ENCODE assay signal across 8 mouse cellular contexts in the genomic region with DNA sequence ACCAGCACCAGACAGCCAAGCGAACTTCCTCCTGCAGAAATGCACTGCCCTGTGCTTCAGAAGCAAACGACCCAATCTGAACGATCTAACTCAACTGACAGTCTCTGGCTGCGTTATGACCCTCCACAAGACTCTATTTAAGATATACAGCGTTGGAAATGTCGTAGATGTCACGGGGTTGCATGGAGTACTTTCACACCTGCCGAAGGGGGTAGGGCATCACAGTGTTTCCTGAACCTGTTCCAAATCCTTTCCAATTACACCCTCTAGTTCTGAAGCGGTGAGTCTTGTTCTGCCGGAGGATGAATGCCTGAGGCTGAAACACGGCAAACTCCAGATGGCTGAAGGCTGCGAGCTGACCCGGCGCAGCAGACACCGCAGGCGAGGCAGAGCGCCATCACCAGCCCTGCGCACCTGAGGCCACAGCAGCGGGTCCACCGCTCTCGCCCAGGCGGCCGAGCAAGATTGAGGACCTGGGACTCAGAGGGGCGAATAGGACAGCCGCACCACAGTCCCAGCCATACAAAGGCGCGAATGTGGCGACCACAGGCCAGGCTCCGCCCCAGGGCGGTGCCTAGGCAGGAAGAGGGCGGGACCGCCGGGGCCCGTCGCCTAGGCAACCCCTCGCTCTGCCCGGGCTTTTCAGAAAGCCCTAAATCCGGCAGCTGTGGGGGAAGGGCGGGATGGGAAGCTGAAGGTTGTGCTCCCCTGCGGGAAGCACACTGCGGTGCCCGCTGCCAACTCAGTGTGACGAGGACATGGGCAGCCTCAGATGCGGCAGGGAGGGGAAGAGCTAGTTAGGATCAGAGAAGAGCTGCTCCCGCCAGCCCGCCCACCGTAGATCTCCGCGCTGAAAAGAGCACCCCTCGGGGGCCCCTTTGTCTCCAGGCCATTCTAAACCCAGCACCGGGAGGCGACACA. TPM values are rescaled to one million over a fixed set of nuclear protein-coding genes. Genes with fewer than 3 reads are reported as not detected.
DNase-seq lines count a peak whose midpoint lies in the region; ATAC-seq and TF ChIP-seq lines count a peak whose summit lies in the region.

A gene (plus strand): TSS at position 773 of the 921 bp plus-strand sequence.

- CTCF ChIA-PET in Patski (lab: Charles Lee), result interaction anchor here (1.5 kb wide), 1 partner anchor 47 kb away, joined by 4 read pairs; no protein-coding TSS in a partner anchor

- no peaks in the 10 kb centered on the region for H3K36me3 ChIP-seq in hindbrain, embryonic 14.5 days (replicated peaks; ENCODE audit: control insufficient read depth, insufficient read depth)

- peaks cover 30% of the 10 kb centered on the region for H3K4me1 ChIP-seq in hindbrain, embryonic 14.5 days (replicated peaks; ENCODE audit: control insufficient read depth, insufficient read depth, low read length)

- peak within 1 kb of the TSS; percentile 59 for H3K4me2 ChIP-seq in hindbrain, embryonic 14.5 days (replicated peaks)

- POLR2A ChIA-PET in Patski (lab: Charles Lee), result no interaction called here

- ATAC-seq in Patski, result peak; percentile 53
- ATAC-seq in hindbrain, embryonic 14.5 days (ENCODE audit: low FRiP score), result peak; percentile 82

- DNase-seq in Patski (ENCODE audit: low read depth, low spot score), result no peak
- DNase-seq in cerebellum, postnatal 14 days, result peak; percentile 97 to 99
- peak; percentile 87 to 89 for DNase-seq in frontal cortex, postnatal 25 days (ENCODE audit: low spot score in 2 of 2)
- DNase-seq in hindbrain, embryonic 14.5 days (ENCODE audit: low spot score), result peak; percentile 95
- DNase-seq in layer of hippocampus, postnatal 36 days, result peak; percentile 93 to 95
- DNase-seq in lung, postnatal 36 days, result peak; percentile 96
- peak; percentile 98 for DNase-seq in retina, postnatal 1 day
- peak; percentile 90 to 91 for DNase-seq in urinary bladder, adult 18-20 months (ENCODE audit: low spot score in 2 of 2)

- peak within 1 kb of the TSS; percentile 93 for H3K9ac ChIP-seq in hindbrain, embryonic 14.5 days

- peak within 1 kb of the TSS; percentile 100 for H3K27ac ChIP-seq in hindbrain, embryonic 14.5 days

- H3K27me3 ChIP-seq in Patski, result no peaks in the 10 kb centered on the region
- no peaks in the 10 kb centered on the region for H3K27me3 ChIP-seq in hindbrain, embryonic 14.5 days (ENCODE audit: control insufficient read depth, insufficient read depth, low read length)

- in situ Hi-C loops in Patski (cut with MboI; ENCODE audit: low pct_unique_long_range_greater_than_20kb), result loop anchor here (5.0 kb wide), 1 partner anchor 142 kb away; no protein-coding TSS in a partner anchor

- H3K4me3 ChIP-seq in hindbrain, embryonic 14.5 days (replicated peaks; ENCODE audit: low read length), result peak within 1 kb of the TSS; percentile 91

- WGBS in hindbrain, embryonic 14.5 days, result under 1% methylated on average over 50 of the region's 52 CpGs

- H3K9me3 ChIP-seq in hindbrain, embryonic 14.5 days (ENCODE audit: control insufficient read depth, low read length), result no peaks in the 10 kb centered on the region

- TF ChIP-seq CTCF in Patski (IDR thresholded peaks at IDR 0.05), result no peak

RNA-seq across cellular contexts. Expression of the gene that starts here (rescaled TPM):
- polyA plus RNA-seq in Patski (2021), result 71.3 TPM
- 37.1 and 37.6 TPM in 2 replicates for polyA plus RNA-seq in hindbrain, embryonic 14.5 days (2014; fragmentation: Nextera tagmentation; extraction: Ambion mirVana)
- 10 to 100 TPM; 35.3 to 42.6 TPM for total RNA-seq in layer of hippocampus, postnatal 36 days (2021)
